Mouse (Mus musculus) layer of hippocampus, postnatal 36 days (tissue): ENCODE measurements at regions not wholly inside any gene's neighbourhood (a gene's known extent, or its start where the extent isn't known, plus 50 kb on each side); places are given as distances from the start of the nearest gene placed in this dataset.
"Not testable (repeated sequence)": the region's sequence is repeated elsewhere in the genome, so short reads cannot be mapped to it uniquely, and the experiment has no call there.

ENCODE experiments used
- DNase-seq, 2 experiments: peaks; one replicate each; pipeline ENCODE4 v3.0.0; 2022

GRCm38 (mm10) chr9:80961818-80962217 is 496.5 kb upstream of the Impg1 start:
- DNase-seq = no peak

GRCm38 (mm10) chr9:80942991-80943390 is 477.7 kb upstream of the Impg1 start:
- peak in 1 of 2 experiments; percentile 2 for DNase-seq

GRCm38 (mm10) chr9:80941424-80941823 is 476.1 kb upstream of the Impg1 start:
- DNase-seq = no peak

GRCm38 (mm10) chr9:80938238-80938637 is 473.0 kb upstream of the Impg1 start:
- no peak for DNase-seq

- DNase-seq = no peak
Observed at GRCm38 (mm10) chr9:80930628-80931027, 465.3 kb upstream of the Impg1 start.

- DNase-seq = no peak
Observed at GRCm38 (mm10) chr9:80920304-80920703, 455.0 kb upstream of the Impg1 start.

- DNase-seq = no peak
Observed at GRCm38 (mm10) chr9:80913867-80914266, 448.6 kb upstream of the Impg1 start.

- no peak for DNase-seq
Observed at GRCm38 (mm10) chr9:80912177-80912576, 446.9 kb upstream of the Impg1 start.

- DNase-seq = no peak
Observed at GRCm38 (mm10) chr9:80866807-80867206, 401.5 kb upstream of the Impg1 start.

GRCm38 (mm10) chr9:80858998-80859397 is 393.7 kb upstream of the Impg1 start:
- no peak for DNase-seq

- no peak for DNase-seq
Observed at GRCm38 (mm10) chr9:80848190-80848589, 382.9 kb upstream of the Impg1 start.

- no peak for DNase-seq
Observed at GRCm38 (mm10) chr9:80832808-80833207, 367.5 kb upstream of the Impg1 start.

- DNase-seq = no peak
Observed at GRCm38 (mm10) chr9:80825346-80825745, 360.1 kb upstream of the Impg1 start.

GRCm38 (mm10) chr9:80820066-80820465 is 354.8 kb upstream of the Impg1 start:
- no peak for DNase-seq

- no peak for DNase-seq
Observed at GRCm38 (mm10) chr9:80819070-80819469, 353.8 kb upstream of the Impg1 start.

GRCm38 (mm10) chr9:80813921-80814320 is 348.6 kb upstream of the Impg1 start:
- DNase-seq = not testable (repeated sequence)

GRCm38 (mm10) chr9:80791523-80791922 is 326.2 kb upstream of the Impg1 start:
- DNase-seq = no peak

- no peak for DNase-seq
Observed at GRCm38 (mm10) chr9:80774541-80774940, 309.3 kb upstream of the Impg1 start.

- DNase-seq = not testable (repeated sequence)
Observed at GRCm38 (mm10) chr9:80735806-80736205, 270.5 kb upstream of the Impg1 start.

GRCm38 (mm10) chr9:80732971-80733370 is 267.7 kb upstream of the Impg1 start:
- no peak for DNase-seq

GRCm38 (mm10) chr9:80723638-80724037 is 258.4 kb upstream of the Impg1 start:
- no peak for DNase-seq

- no peak for DNase-seq
Observed at GRCm38 (mm10) chr9:80718516-80718915, 253.2 kb upstream of the Impg1 start.

- DNase-seq = no peak
Observed at GRCm38 (mm10) chr9:80709781-80710180, 244.5 kb upstream of the Impg1 start.

- DNase-seq = no peak
Observed at GRCm38 (mm10) chr9:80705264-80705663, 240.0 kb upstream of the Impg1 start.

- no peak for DNase-seq
Observed at GRCm38 (mm10) chr9:80697171-80697570, 231.9 kb upstream of the Impg1 start.
